Mouse (Mus musculus) ovary, adult 18-20 months (tissue): ENCODE data around the gene Vmn2r4.
"Not testable (repeated sequence)": the region's sequence is repeated elsewhere in the genome, so short reads cannot be mapped to it uniquely, and the experiment has no call there.

Experiments
- DNase-seq: peaks from one replicate; pipeline ENCODE4 v3.0.0; 2022; ENCODE audit warnings: low spot score, mixed read lengths

Gene Vmn2r4

DNA sequence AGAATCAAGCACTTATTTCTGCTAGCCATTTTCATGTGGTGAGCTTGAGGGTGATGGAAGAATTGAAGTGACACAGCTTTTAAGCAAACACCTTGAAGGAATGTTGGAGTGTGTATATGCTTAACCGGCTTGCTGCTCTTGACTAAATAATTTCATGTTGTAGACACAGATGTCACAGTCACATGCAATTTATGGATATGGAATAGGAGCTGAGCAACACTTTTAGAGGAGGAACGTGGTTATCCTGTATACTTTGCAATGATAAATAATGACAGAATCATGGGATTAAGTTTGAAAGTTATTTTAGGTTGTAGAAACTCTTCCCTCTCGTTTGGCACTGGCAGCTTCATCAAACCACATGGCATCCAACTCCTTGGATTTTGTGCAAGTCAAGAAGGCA is at the start of gene Vmn2r4:
Gene Vmn2r4, minus strand, starts transcription at position 101 of the 400 bp plus-strand sequence.
- not testable (repeated sequence) for DNase-seq

DNA sequence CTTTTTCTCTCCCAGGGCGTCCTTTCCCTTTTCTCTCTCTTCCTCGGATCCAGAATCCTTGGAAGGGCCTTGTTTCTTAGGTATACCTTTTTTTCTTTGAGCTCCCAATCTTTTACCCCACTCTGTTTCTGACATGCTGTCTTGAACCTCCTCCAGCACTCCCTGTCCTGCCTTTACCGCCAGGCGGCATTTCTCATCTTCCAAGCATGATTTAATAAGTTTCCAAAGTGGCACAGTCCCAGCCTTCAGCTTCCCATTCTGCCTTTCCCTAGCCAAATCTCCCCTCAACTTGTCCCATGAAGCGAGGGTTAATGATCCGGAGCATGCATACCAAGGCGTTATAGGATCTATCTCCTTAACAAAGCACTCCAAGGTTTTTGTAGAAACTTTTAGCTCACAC is 19.1 kb upstream of the Vmn2r4 start:
- DNase-seq = not testable (repeated sequence)

DNA sequence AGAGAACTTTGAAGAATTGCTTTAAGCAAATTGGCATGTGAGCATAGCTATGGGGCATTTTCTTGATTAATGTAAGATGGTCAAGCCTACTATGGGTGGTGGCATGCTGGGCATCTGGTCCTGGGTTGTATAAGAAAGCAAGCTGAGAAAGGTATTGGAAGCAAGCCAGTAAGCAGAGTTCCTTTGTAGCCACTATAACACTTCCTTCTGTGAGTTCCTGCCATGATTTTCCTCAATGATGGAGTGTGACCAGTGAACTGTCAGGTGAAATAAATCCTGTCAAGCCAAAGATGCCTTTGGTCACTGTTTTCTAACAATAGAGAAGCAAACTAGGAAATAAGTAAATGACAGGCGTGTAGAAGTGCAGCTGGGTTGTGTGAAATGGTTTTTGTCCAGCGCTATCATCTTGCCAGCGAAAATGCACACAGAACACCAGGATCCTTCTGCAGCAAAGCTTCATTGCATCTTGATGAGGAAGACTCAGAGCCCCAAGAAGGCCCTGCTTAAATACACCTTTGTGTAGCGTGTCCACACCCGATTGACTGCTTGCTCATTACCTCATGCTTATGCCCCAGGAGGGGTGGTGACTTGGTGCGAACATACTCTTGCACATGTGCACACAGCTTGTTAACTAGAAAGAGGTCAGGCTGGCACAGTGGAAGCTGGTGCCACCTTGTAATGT is 13.1 kb upstream of the Vmn2r4 start:
- DNase-seq = not testable (repeated sequence)

DNA sequence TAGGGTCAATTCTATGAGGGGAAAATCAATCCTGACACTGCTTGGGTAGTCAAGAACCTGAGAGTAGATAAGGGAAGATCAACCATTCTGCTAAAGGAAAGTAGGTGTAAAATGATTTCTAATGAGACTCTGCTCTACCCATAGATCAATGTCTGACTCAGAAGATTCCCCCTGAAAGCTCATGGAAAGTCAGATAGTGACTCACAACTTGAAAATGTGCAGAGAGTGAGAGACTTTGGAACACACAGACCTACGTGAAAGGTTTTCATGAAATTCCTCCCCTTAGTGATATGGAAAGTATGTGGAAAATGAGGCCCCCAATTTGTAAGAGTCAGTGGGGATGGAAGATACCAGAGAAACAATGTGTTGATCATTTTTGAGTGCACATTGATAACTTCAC is 7.0 kb upstream of the Vmn2r4 start:
- not testable (repeated sequence) for DNase-seq

DNA sequence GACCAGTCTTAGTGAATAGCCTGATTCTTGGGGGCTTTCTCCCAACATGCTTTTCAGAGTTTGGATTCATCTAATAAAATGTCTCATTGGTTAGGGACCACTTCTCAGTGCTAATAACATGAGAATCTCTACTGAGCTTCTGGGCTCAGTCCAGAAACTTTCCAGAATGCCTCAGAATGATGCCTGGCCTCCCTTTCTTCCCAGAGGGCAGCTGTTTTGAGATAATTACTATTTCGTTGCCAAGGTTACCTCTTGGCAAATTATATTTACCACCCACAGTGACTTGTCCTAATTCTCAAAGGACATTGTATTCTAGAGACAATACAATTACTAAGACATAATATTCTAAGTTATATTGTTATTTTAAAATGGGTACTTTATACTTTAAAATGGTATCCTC is 2.3 kb upstream of the Vmn2r4 start:
- DNase-seq = not testable (repeated sequence)

DNA sequence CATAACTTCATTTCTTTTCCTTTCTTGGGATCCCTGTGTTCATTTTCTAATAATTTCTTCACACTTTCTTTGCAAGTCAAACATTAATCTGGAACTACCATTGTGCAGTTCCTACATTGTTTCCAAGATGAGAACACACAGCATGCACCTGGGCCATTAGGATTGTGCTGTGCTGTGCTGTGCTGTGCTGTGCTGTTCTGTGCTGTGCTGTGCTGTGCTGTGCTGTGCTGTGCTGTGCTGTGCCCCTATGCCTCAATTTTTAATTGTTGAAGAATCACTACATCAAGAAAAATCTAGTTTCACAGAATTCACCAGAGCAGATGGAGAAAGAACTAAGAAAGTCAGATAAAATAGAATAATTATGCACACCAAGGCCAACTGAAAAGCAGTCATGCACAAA is 915 bp downstream of the Vmn2r4 start:
- DNase-seq = not testable (repeated sequence)

DNA sequence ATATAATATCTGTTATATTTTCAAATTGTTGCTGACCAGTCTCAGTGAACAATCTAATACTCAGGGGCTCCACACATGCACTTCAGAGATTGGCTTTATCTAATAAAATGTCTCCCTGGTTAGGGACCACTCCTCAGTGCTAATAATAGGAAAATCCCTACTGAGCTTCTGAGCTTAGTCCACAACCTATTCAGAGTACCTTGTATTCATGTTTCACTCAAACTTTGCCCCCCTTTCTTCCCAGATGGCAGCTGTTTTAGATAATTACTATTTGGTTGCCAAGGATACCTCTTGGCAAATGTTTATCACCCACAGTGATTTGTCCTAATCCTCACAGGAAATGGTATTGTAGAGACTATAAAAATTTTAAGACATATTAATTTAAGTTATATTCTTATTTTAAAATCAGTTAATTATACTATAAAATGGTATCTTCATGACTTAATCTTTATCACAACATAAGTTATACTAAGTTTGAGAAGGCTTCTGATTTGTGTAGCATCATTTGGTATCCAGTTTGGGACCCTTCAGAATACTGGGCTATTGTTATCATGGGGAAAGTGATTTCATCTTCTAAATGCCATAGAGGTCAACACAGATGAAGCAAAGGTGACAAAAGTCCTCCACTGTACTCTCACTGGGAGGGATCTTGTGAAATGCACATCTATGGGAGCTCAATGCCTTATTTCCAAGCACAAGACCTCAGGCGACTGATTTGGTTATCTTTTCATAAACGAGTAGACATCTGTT is 55.7 kb downstream of the Vmn2r4 start:
- no peak for DNase-seq
